In genomic region chr10:80295618-80296425, GRCm38 (mm10) we compare ENCODE assay signal across 8 mouse cellular contexts. TPM values are rescaled to one million over a fixed set of nuclear protein-coding genes. Genes with fewer than 3 reads are reported as not detected.
DNase-seq lines count a peak whose midpoint lies in the region; ATAC-seq lines count a peak whose summit lies in the region.

Gene Apc2, plus strand, starts transcription at chr10:80295977.

- peaks cover 45% of the 10 kb centered on the region for H3K27me3 ChIP-seq in forebrain, embryonic 10.5 days (ENCODE audit: poor library complexity, severe bottlenecking)
- H3K27me3 ChIP-seq in heart, embryonic 15.5 days, result peaks cover 44% of the 10 kb centered on the region
- H3K27me3 ChIP-seq in liver, embryonic 12.5 days (replicated peaks), result peaks cover 46% of the 10 kb centered on the region
- H3K27me3 ChIP-seq in stomach, embryonic 14.5 days (ENCODE audit: control insufficient read depth, insufficient read depth, low read length), result peaks cover 26% of the 10 kb centered on the region

- H3K4me1 ChIP-seq in forebrain, embryonic 10.5 days, result peaks cover 84% of the 10 kb centered on the region
- H3K4me1 ChIP-seq in heart, embryonic 15.5 days (replicated peaks), result peaks cover 40% of the 10 kb centered on the region
- peaks cover 58% of the 10 kb centered on the region for H3K4me1 ChIP-seq in liver, embryonic 12.5 days
- H3K4me1 ChIP-seq in stomach, embryonic 14.5 days (ENCODE audit: control insufficient read depth, insufficient read depth, low read length), result peaks cover 13% of the 10 kb centered on the region; the same call in 1 of the 2 replicates

- H3K36me3 ChIP-seq in forebrain, embryonic 10.5 days (replicated peaks), result peaks cover 26% of the 10 kb centered on the region
- H3K36me3 ChIP-seq in heart, embryonic 15.5 days, result peaks cover 15% of the 10 kb centered on the region; the same call in 1 of the 2 replicates
- peaks cover 22% of the 10 kb centered on the region for H3K36me3 ChIP-seq in liver, embryonic 12.5 days
- peaks cover 13% of the 10 kb centered on the region for H3K36me3 ChIP-seq in stomach, embryonic 14.5 days (ENCODE audit: control insufficient read depth, insufficient read depth, low read length)

- peak within 1 kb of the TSS; percentile 57 for H3K9ac ChIP-seq in heart, embryonic 15.5 days
- peak within 1 kb of the TSS; percentile 98; the same call in 1 of the 2 replicates for H3K9ac ChIP-seq in liver, embryonic 12.5 days
- no peak within 1 kb of the TSS; the same call in 1 of the 2 replicates for H3K9ac ChIP-seq in stomach, embryonic 14.5 days (replicated peaks; ENCODE audit: low read depth, low read length)

- peak; percentile 29 for ATAC-seq in CD4-positive, CD25-positive, alpha-beta regulatory T cell, adult 4 months
- peak; percentile 27; the same call in 1 of the 2 replicates for ATAC-seq in heart, embryonic 15.5 days (replicated peaks; ENCODE audit: insufficient number of reproducible peaks, insufficient read depth, low FRiP score, low read depth)
- peak; percentile 61 for ATAC-seq in liver, embryonic 12.5 days
- peak; percentile 38 for ATAC-seq in stomach, embryonic 14.5 days (ENCODE audit: insufficient number of reproducible peaks, insufficient read depth, low FRiP score, low read depth)

- H3K9me3 ChIP-seq in forebrain, embryonic 10.5 days, result no peaks in the 10 kb centered on the region
- H3K9me3 ChIP-seq in heart, embryonic 15.5 days (replicated peaks), result no peaks in the 10 kb centered on the region
- H3K9me3 ChIP-seq in liver, embryonic 12.5 days (replicated peaks), result no peaks in the 10 kb centered on the region
- H3K9me3 ChIP-seq in stomach, embryonic 14.5 days (ENCODE audit: control insufficient read depth, low read depth, low read length), result no peaks in the 10 kb centered on the region

- peak within 1 kb of the TSS; percentile 84 for H3K4me2 ChIP-seq in heart, embryonic 15.5 days
- H3K4me2 ChIP-seq in liver, embryonic 12.5 days, result peak within 1 kb of the TSS; percentile 91
- peak within 1 kb of the TSS; percentile 52 for H3K4me2 ChIP-seq in stomach, embryonic 14.5 days (replicated peaks; ENCODE audit: low read depth, low read length)

- peak within 1 kb of the TSS; percentile 98 for H3K4me3 ChIP-seq in forebrain, embryonic 10.5 days
- peak within 1 kb of the TSS; percentile 52 for H3K4me3 ChIP-seq in heart, embryonic 15.5 days
- H3K4me3 ChIP-seq in liver, embryonic 12.5 days, result peak within 1 kb of the TSS; percentile 33
- H3K4me3 ChIP-seq in stomach, embryonic 14.5 days (ENCODE audit: low read depth, low read length), result peak within 1 kb of the TSS; percentile 32

- WGBS in forebrain, embryonic 10.5 days, result 1% methylated on average over 26 of the region's 26 CpGs
- 3% methylated on average over 26 of the region's 26 CpGs for WGBS in heart, embryonic 15.5 days
- 7% methylated on average over 26 of the region's 26 CpGs for WGBS in liver, embryonic 12.5 days (ENCODE audit: insufficient replicate concordance)
- under 1% methylated on average over 26 of the region's 26 CpGs for WGBS in stomach, embryonic 14.5 days

- H3K27ac ChIP-seq in forebrain, embryonic 10.5 days, result peak within 1 kb of the TSS; percentile 85
- peak within 1 kb of the TSS; percentile 17; the same call in 1 of the 2 replicates for H3K27ac ChIP-seq in heart, embryonic 15.5 days
- peak within 1 kb of the TSS; percentile 93 for H3K27ac ChIP-seq in liver, embryonic 12.5 days
- H3K27ac ChIP-seq in stomach, embryonic 14.5 days (ENCODE audit: low read length), result peak within 1 kb of the TSS; percentile 44; the same call in 1 of the 2 replicates

- peak; percentile 61 for DNase-seq in c-Kit-positive CD71-negative TER-119-negative erythroid progenitor cells, embryonic 14.5 days (ENCODE audit: low read depth)
- DNase-seq in forebrain, embryonic 10.5 days (ENCODE audit: extremely low spot score, low spot score), result peak; percentile 81
- peak; percentile 82 for DNase-seq in kidney, postnatal 14 days
- peak; percentile 76 to 79 for DNase-seq in natural killer cell, adult 2 months (ENCODE audit: low spot score in 2 of 2)

RNA-seq across cellular contexts. Expression of gene Apc2, which starts in this region (rescaled TPM):
- polyA plus RNA-seq in CD4-positive, CD25-positive, alpha-beta regulatory T cell, adult 4 months (2017; shearing (Covaris generic)), result under 1 TPM in 1 of 2 experiments, not detected in 1; 0.16 TPM
- 19.4 and 27.0 TPM in 2 replicates for polyA plus RNA-seq in forebrain, embryonic 10.5 days (2016; fragmentation: Nextera tagmentation; extraction: Ambion mirVana)
- 0.96 and 2.1 TPM in 2 replicates for polyA plus RNA-seq in heart, embryonic 15.5 days (2015; fragmentation: Nextera tagmentation; extraction: Ambion mirVana)
- polyA plus RNA-seq in liver, embryonic 12.5 days (2016; fragmentation: Nextera tagmentation; extraction: Ambion mirVana), result 0.17 and 0.22 TPM in 2 replicates
- 8.1 and 8.7 TPM in 2 replicates for polyA plus RNA-seq in stomach, embryonic 14.5 days (2014; fragmentation: Nextera tagmentation; extraction: Ambion mirVana)

Comparison
In these comparisons a context has a peak if more than half of its experiments do, and no peak if none do; other contexts are left out.
1. Peak in every context shown above with its lines: DNase-seq, ATAC-seq, H3K4me3 ChIP-seq and H3K27ac ChIP-seq.
2. Peak in ATAC-seq in CD4-positive, CD25-positive, alpha-beta regulatory T cell, adult 4 months; RNA of the gene not detected or under 1 TPM.
3. Peak in ATAC-seq, H3K4me3 ChIP-seq, H3K27ac ChIP-seq, H3K9ac ChIP-seq and H3K4me2 ChIP-seq in liver, embryonic 12.5 days; RNA of the gene not detected or under 1 TPM.
4. H3K27ac ChIP-seq: peak in every context shown above with its lines; median percentile 93 in liver, embryonic 12.5 days; 85 in forebrain, embryonic 10.5 days; 44 in stomach, embryonic 14.5 days; 17 in heart, embryonic 15.5 days.
5. H3K4me3 ChIP-seq: peak in every context shown above with its lines; median percentile 98 in forebrain, embryonic 10.5 days; 52 in heart, embryonic 15.5 days; 33 in liver, embryonic 12.5 days; 32 in stomach, embryonic 14.5 days.